Mouse (Mus musculus): ENCODE measurements at regions not wholly inside any gene's neighbourhood (a gene's known extent, or its start where the extent isn't known, plus 50 kb on each side); places are given as distances from the start of the nearest gene placed in this dataset.

- DNase-seq = peak; percentile 21
Observed at GRCm38 (mm10) chr2:103143985-103144384, 70.5 kb downstream of the Apip start.

- DNase-seq = peak; percentile 83
Observed at GRCm38 (mm10) chr2:103144420-103144819, 70.9 kb downstream of the Apip start.

GRCm38 (mm10) chr2:103145058-103145457, 71.6 kb downstream of the Apip start:
- DNase-seq = no peak

- DNase-seq = no peak
Observed at GRCm38 (mm10) chr2:103146132-103146531, 72.7 kb downstream of the Apip start.

- no peak for DNase-seq
Observed at GRCm38 (mm10) chr2:103153261-103153660, 79.8 kb downstream of the Apip start.

- no peak for DNase-seq
Observed at GRCm38 (mm10) chr2:103167741-103168140, 94.3 kb downstream of the Apip start.

GRCm38 (mm10) chr2:103168266-103168665, 94.8 kb downstream of the Apip start:
- DNase-seq = no peak

GRCm38 (mm10) chr2:103177361-103177760, 103.9 kb downstream of the Apip start:
- DNase-seq = no peak

- no peak for DNase-seq
Observed at GRCm38 (mm10) chr2:103180298-103180927, 106.9 kb downstream of the Apip start.

GRCm38 (mm10) chr2:103186751-103187260, 113.3 kb downstream of the Apip start:
- DNase-seq = no peak

- DNase-seq = no peak
Observed at GRCm38 (mm10) chr2:103192591-103192990, 110.5 kb downstream of the Ehf start.

GRCm38 (mm10) chr2:103200313-103200712, 102.8 kb downstream of the Ehf start:
- no peak for DNase-seq

- DNase-seq = peak; percentile 36
Observed at GRCm38 (mm10) chr2:103205046-103205445, 98.0 kb downstream of the Ehf start.

- no peak for DNase-seq
Observed at GRCm38 (mm10) chr2:103208370-103208769, 94.7 kb downstream of the Ehf start.

- DNase-seq = no peak
Observed at GRCm38 (mm10) chr2:103209056-103209455, 94.0 kb downstream of the Ehf start.

GRCm38 (mm10) chr2:103209512-103209981, 93.5 kb downstream of the Ehf start:
- no peak for DNase-seq

- DNase-seq = no peak
Observed at GRCm38 (mm10) chr2:103211179-103211578, 91.9 kb downstream of the Ehf start.
